Mouse (Mus musculus): ENCODE measurements around the gene Gk5. TPM values are rescaled to one million over a fixed set of nuclear protein-coding genes. Genes with fewer than 3 reads are reported as not detected.

The Gk5 gene
- total and polyA plus RNA-seq, 3 experiments, result 2.0 to 2.4 (median 2.2) TPM

DNA sequence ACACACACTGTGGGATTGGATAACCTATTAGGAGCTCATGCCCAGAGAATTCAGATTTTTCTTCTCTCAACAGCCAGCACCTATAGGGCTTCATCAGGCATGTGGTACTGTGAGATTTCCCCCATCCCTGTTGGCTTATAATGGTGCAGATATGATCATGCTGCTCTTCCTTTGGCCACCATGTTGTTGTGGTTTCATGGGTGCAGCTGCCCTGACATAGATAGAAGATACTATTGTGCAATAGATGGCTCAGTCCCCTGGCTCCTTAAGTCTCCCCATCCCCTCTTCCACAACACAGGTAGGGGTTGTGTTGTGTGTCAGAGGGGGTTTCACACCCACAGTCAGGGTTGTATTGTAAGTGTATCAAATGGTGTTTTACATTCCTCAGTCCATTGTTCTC lies 25.7 kb downstream of the Gk5 start:
- H3K36me3 ChIP-seq (replicated peaks in 1 of 2; ENCODE audit: control insufficient read depth in 1 of 2, insufficient read depth in 1 of 2, low read length in 1 of 2), result peaks cover 0 to 2% of the 10 kb centered on the region in 2 experiments
- H3K4me3 ChIP-seq (replicated peaks in 1 of 3; ENCODE audit: low read depth in 2 of 3, low read length in 2 of 3, poor library complexity in 1 of 3), result no peak overlapping the region
- H3K27me3 ChIP-seq (replicated peaks), result no peaks in the 10 kb centered on the region
- H3K79me2 ChIP-seq (replicated peaks; ENCODE audit: control insufficient read depth, extremely low read depth, insufficient read depth, poor library complexity, severe bottlenecking), result no peaks in the 10 kb centered on the region
- no peaks in the 10 kb centered on the region for H3K9me3 ChIP-seq (replicated peaks; ENCODE audit: low read length)
- DNase-seq (ENCODE audit: extremely low read depth), result no peak
- peaks cover 0 to 3% of the 10 kb centered on the region in 2 experiments; a peak in 1 of 4 replicates for H3K4me1 ChIP-seq (ENCODE audit: control insufficient read depth in 1 of 2, insufficient read depth in 2 of 2)
- in situ Hi-C loops (cut with MboI; ENCODE audit: low pct_ligation_motif_present, low pct_unique_long_range_greater_than_20kb, low sequenced_read_pairs), result no loop called here
- dilution Hi-C loops (cut with MboI; ENCODE audit: extremely low pct_ligation_motif_present, extremely low pct_unique_long_range_greater_than_20kb, low sequenced_read_pairs), result no loop called here
- TF ChIP-seq E2F4 (IDR thresholded peaks at IDR 0.05; ENCODE audit: insufficient replicate concordance, low read depth, low read length) (no peak), ZKSCAN1 (IDR thresholded peaks at IDR 0.05; ENCODE audit: borderline replicate concordance, low read depth, low read length) (no peak), EP300 (IDR thresholded peaks at IDR 0.05; ENCODE audit: low read length) (no peak)
- no peak overlapping the region for H3K27ac ChIP-seq (ENCODE audit: insufficient read depth, low read depth)
- no peak overlapping the region for H3K4me2 ChIP-seq (ENCODE audit: insufficient read depth, low read depth, poor library complexity, severe bottlenecking)
- no peak overlapping the region for H3K9ac ChIP-seq (ENCODE audit: insufficient read depth, low read depth)

DNA sequence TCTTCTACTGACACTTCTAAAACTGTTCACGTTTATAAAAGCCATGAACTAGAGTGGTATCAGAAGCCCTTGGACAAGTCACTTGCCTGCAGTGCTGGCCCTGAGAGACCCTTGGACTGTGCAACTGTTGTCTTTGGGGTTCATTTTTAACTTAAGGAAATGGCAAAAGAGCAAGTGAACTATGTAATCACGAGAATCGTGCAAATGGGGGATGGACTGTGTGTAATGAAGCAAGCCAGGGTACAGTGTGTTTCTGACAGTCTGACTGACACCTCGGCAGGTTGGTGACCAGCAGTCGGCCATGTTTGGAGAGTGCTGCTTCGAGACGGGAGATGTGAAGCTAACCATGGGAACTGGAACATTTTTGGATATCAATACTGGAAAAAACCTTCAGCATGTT lies 33.6 kb downstream of the Gk5 start:
- Histone ChIP-seq H3K27ac (ENCODE audit: insufficient read depth, low read depth) (no peak overlapping the region), H3K4me1 (ENCODE audit: control insufficient read depth in 1 of 2, insufficient read depth in 2 of 2) (no peaks in the 10 kb centered on the region), H3K79me2 (replicated peaks; ENCODE audit: control insufficient read depth, extremely low read depth, insufficient read depth, poor library complexity, severe bottlenecking) (no peaks in the 10 kb centered on the region), H3K9ac (ENCODE audit: insufficient read depth, low read depth) (no peak overlapping the region), H3K27me3 (replicated peaks) (no peaks in the 10 kb centered on the region), H3K36me3 (replicated peaks in 1 of 2; ENCODE audit: control insufficient read depth in 1 of 2, insufficient read depth in 1 of 2, low read length in 1 of 2) (no peaks in the 10 kb centered on the region), H3K4me2 (ENCODE audit: insufficient read depth, low read depth, poor library complexity, severe bottlenecking) (no peak overlapping the region), H3K9me3 (replicated peaks; ENCODE audit: low read length) (no peaks in the 10 kb centered on the region), H3K4me3 (replicated peaks in 1 of 3; ENCODE audit: low read depth in 2 of 3, low read length in 2 of 3, poor library complexity in 1 of 3) (no peak overlapping the region)
- DNase-seq (ENCODE audit: extremely low read depth), result no peak
- dilution Hi-C loops (cut with MboI; ENCODE audit: extremely low pct_ligation_motif_present, extremely low pct_unique_long_range_greater_than_20kb, low sequenced_read_pairs), result no loop called here
- no peak for TF ChIP-seq MAX (IDR thresholded peaks at IDR 0.05; ENCODE audit: low read length)
- in situ Hi-C loops (cut with MboI; ENCODE audit: low pct_ligation_motif_present, low pct_unique_long_range_greater_than_20kb, low sequenced_read_pairs), result no loop called here

DNA sequence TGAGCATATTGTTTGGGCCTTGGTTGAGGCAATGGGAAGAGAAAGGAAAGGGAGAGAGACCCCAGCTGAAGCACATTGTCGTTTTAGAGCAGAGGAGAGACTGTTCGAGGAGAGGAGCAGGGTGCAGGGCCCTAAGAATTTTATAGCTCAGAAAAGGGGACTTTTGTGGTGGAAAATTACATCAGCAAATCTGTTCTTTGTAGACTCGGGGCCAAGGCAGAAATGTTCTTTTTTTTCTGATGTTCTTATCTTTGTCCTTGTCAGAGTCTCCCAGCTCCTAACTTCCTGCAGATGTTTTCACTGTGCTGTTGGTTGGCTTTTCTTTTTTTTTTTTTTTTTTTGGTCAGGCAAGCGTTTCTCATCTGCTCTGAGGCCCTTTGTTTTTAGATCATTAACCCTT lies 39.3 kb downstream of the Gk5 start:
- Histone ChIP-seq H3K36me3 (replicated peaks in 1 of 2; ENCODE audit: control insufficient read depth in 1 of 2, insufficient read depth in 1 of 2, low read length in 1 of 2) (no peaks in the 10 kb centered on the region), H3K4me3 (replicated peaks in 1 of 3; ENCODE audit: low read depth in 2 of 3, low read length in 2 of 3, poor library complexity in 1 of 3) (no peak overlapping the region), H3K27me3 (replicated peaks) (no peaks in the 10 kb centered on the region), H3K27ac (ENCODE audit: insufficient read depth, low read depth) (no peak overlapping the region), H3K4me2 (ENCODE audit: insufficient read depth, low read depth, poor library complexity, severe bottlenecking) (no peak overlapping the region), H3K4me1 (ENCODE audit: control insufficient read depth in 1 of 2, insufficient read depth in 2 of 2) (no peaks in the 10 kb centered on the region), H3K79me2 (replicated peaks; ENCODE audit: control insufficient read depth, extremely low read depth, insufficient read depth, poor library complexity, severe bottlenecking) (no peaks in the 10 kb centered on the region), H3K9ac (ENCODE audit: insufficient read depth, low read depth) (no peak overlapping the region), H3K9me3 (replicated peaks; ENCODE audit: low read length) (no peaks in the 10 kb centered on the region)
- no peak for DNase-seq (ENCODE audit: extremely low read depth)
- TF ChIP-seq POLR2AphosphoS2 (IDR thresholded peaks at IDR 0.05; ENCODE audit: low read depth, low read length), result no peak
- TF ChIP-seq JUND (conservative IDR thresholded peaks at IDR 0.05; ENCODE audit: low read depth, low read length), result no peak
- in situ Hi-C loops (cut with MboI; ENCODE audit: low pct_ligation_motif_present, low pct_unique_long_range_greater_than_20kb, low sequenced_read_pairs), result no loop called here
- dilution Hi-C loops (cut with MboI; ENCODE audit: extremely low pct_ligation_motif_present, extremely low pct_unique_long_range_greater_than_20kb, low sequenced_read_pairs), result no loop called here

DNA sequence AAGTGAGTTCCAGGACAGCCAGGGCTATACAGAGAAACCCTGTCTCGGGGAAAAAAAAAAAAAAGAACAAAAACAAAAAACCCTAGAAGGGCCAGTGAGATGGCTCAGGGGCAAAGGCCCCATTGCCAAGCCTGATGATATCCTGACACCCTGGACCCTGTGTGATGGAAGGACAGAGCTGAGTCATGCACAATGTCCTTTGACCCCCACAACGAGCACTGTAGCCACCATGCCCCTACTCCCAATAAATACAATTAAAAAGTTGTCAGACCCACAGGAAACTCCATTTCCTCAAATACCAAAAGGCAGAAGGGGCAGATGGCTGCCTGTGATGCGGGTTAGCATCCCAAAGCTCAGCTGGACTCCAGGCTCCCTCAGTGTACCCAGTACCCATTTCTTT lies 39.9 kb downstream of the Gk5 start:
- dilution Hi-C loops (cut with MboI; ENCODE audit: extremely low pct_ligation_motif_present, extremely low pct_unique_long_range_greater_than_20kb, low sequenced_read_pairs) (no loop called here), in situ Hi-C loops (cut with MboI; ENCODE audit: low pct_ligation_motif_present, low pct_unique_long_range_greater_than_20kb, low sequenced_read_pairs) (no loop called here)
- Histone ChIP-seq H3K4me1 (ENCODE audit: control insufficient read depth in 1 of 2, insufficient read depth in 2 of 2) (no peaks in the 10 kb centered on the region), H3K9me3 (replicated peaks; ENCODE audit: low read length) (no peaks in the 10 kb centered on the region), H3K36me3 (replicated peaks in 1 of 2; ENCODE audit: control insufficient read depth in 1 of 2, insufficient read depth in 1 of 2, low read length in 1 of 2) (no peaks in the 10 kb centered on the region), H3K9ac (ENCODE audit: insufficient read depth, low read depth) (no peak overlapping the region), H3K4me2 (ENCODE audit: insufficient read depth, low read depth, poor library complexity, severe bottlenecking) (no peak overlapping the region), H3K27ac (ENCODE audit: insufficient read depth, low read depth) (no peak overlapping the region), H3K4me3 (replicated peaks in 1 of 3; ENCODE audit: low read depth in 2 of 3, low read length in 2 of 3, poor library complexity in 1 of 3) (no peak overlapping the region), H3K27me3 (replicated peaks) (no peaks in the 10 kb centered on the region), H3K79me2 (replicated peaks; ENCODE audit: control insufficient read depth, extremely low read depth, insufficient read depth, poor library complexity, severe bottlenecking) (no peaks in the 10 kb centered on the region)
- no peak for DNase-seq (ENCODE audit: extremely low read depth)
- TF ChIP-seq POLR2A (IDR thresholded peaks at IDR 0.05; ENCODE audit: low read depth, low read length), result no peak
- TF ChIP-seq ELF1 (IDR thresholded peaks at IDR 0.05; ENCODE audit: low read depth, low read length), result no peak
- TF ChIP-seq MEF2A (IDR thresholded peaks at IDR 0.05; ENCODE audit: borderline replicate concordance, low read depth, low read length), result no peak
- no peak for TF ChIP-seq RAD21 (IDR thresholded peaks at IDR 0.05; ENCODE audit: low read depth, low read length)
- TF ChIP-seq MXI1 (IDR thresholded peaks at IDR 0.05; ENCODE audit: low read depth, low read length), result no peak
- TF ChIP-seq JUN (IDR thresholded peaks at IDR 0.05; ENCODE audit: insufficient read depth, low read depth, low read length), result no peak
- TF ChIP-seq CTCF (conservative IDR thresholded peaks at IDR 0.05 in 1 of 2, IDR thresholded peaks at IDR 0.05 in 1 of 2; ENCODE audit: low read depth in 2 of 2, low read length in 2 of 2), result no peak
- no peak for TF ChIP-seq BHLHE40 (IDR thresholded peaks at IDR 0.05; ENCODE audit: low read depth, low read length)
- no peak for TF ChIP-seq TBP (conservative IDR thresholded peaks at IDR 0.05; ENCODE audit: low read depth, low read length)
- TF ChIP-seq RCOR1 (conservative IDR thresholded peaks at IDR 0.05; ENCODE audit: low read depth, low read length), result no peak
- no peak for TF ChIP-seq ETS1 (conservative IDR thresholded peaks at IDR 0.05; ENCODE audit: low read depth, low read length)
- no peak for TF ChIP-seq UBTF (IDR thresholded peaks at IDR 0.05; ENCODE audit: low read depth, low read length)
- TF ChIP-seq MAFK (IDR thresholded peaks at IDR 0.05; ENCODE audit: insufficient replicate concordance, low read length), result no peak
- no peak for TF ChIP-seq JUND (conservative IDR thresholded peaks at IDR 0.05; ENCODE audit: low read depth, low read length)
- no peak for TF ChIP-seq USF2 (conservative IDR thresholded peaks at IDR 0.05; ENCODE audit: low read depth, low read length)

Data from CH12.LX (cell line).